Mouse (Mus musculus): ENCODE results near the gene Hltf. TPM values are rescaled to one million over a fixed set of nuclear protein-coding genes. Genes with fewer than 3 reads are reported as not detected.
"Not testable (repeated sequence)": the region's sequence is repeated elsewhere in the genome, so short reads cannot be mapped to it uniquely, and the experiment has no call there.

Gene Hltf
- polyA plus RNA-seq, 1 experiment from 2014 or later: 18.0 TPM

DNA sequence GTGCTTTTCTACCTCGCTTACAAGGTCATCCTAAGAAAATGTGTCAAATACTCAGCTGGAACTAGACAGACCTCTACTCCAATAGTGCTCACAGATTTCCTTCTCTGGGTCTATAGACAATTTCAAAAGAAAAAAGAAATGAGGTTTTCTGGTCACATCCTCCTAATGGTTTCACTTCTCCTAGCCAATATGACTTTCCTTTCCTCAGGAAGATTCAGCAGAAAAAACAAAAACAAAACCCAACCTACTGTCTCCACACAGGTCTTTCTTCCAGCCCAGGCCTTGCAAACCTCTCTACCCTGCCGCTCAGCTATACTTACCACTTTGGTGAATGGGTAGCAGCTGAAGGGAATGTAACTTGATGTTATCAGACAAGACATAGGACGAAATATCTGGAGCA, 29.0 kb upstream of the Hltf start:
- no peak overlapping the region for H3K27ac ChIP-seq (ENCODE audit: low read length)
- H3K4me1 ChIP-seq (ENCODE audit: control insufficient read depth, insufficient read depth, low read length): no peaks in the 10 kb centered on the region
- no peak for ATAC-seq (ENCODE audit: insufficient read depth, low FRiP score)
- H3K36me3 ChIP-seq (ENCODE audit: control insufficient read depth, insufficient read depth, low read length): peaks cover 15% of the 10 kb centered on the region
- WGBS: 85% methylated on average over 3 of the region's 3 CpGs
- H3K27me3 ChIP-seq (ENCODE audit: control insufficient read depth, insufficient read depth, low read length): no peaks in the 10 kb centered on the region
- H3K9ac ChIP-seq (ENCODE audit: low read length): no peak overlapping the region
- no peak overlapping the region for H3K4me2 ChIP-seq (ENCODE audit: low read depth, low read length)
- H3K4me3 ChIP-seq (replicated peaks; ENCODE audit: low read length): no peak overlapping the region
- H3K9me3 ChIP-seq (replicated peaks; ENCODE audit: control insufficient read depth, low read length): no peaks in the 10 kb centered on the region

DNA sequence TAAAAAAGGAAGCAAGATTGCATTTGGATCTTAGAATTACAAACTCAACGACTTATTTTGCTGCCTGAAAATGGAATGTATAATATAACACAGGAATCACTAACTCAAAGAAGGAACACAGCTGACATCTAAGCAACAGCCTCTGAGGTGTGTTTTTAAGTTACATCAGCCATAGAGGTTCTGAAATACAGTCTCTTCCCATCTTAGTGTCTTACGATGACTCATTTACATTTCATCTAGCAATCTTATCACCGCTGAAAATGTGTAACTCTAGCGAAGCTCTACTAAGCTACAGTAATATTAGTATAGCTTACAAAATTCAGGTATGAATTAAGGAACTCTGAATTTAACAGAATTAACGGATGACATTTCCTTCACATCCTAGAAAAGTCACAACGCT, 26.8 kb upstream of the Hltf start:
- Histone ChIP-seq H3K4me2 (ENCODE audit: low read depth, low read length) (no peak overlapping the region), H3K4me3 (replicated peaks; ENCODE audit: low read length) (no peak overlapping the region), H3K36me3 (ENCODE audit: control insufficient read depth, insufficient read depth, low read length) (0 out of 2 replicates have a peak, but pooled peaks cover 3% of the 10 kb centered on the region), H3K4me1 (ENCODE audit: control insufficient read depth, insufficient read depth, low read length) (no peaks in the 10 kb centered on the region), H3K9ac (ENCODE audit: low read length) (no peak overlapping the region), H3K9me3 (replicated peaks; ENCODE audit: control insufficient read depth, low read length) (no peaks in the 10 kb centered on the region), H3K27ac (ENCODE audit: low read length) (no peak overlapping the region), H3K27me3 (ENCODE audit: control insufficient read depth, insufficient read depth, low read length) (no peaks in the 10 kb centered on the region)
- ATAC-seq (ENCODE audit: insufficient read depth, low FRiP score): no peak
- 87% methylated on average over 6 of the region's 6 CpGs for WGBS

DNA sequence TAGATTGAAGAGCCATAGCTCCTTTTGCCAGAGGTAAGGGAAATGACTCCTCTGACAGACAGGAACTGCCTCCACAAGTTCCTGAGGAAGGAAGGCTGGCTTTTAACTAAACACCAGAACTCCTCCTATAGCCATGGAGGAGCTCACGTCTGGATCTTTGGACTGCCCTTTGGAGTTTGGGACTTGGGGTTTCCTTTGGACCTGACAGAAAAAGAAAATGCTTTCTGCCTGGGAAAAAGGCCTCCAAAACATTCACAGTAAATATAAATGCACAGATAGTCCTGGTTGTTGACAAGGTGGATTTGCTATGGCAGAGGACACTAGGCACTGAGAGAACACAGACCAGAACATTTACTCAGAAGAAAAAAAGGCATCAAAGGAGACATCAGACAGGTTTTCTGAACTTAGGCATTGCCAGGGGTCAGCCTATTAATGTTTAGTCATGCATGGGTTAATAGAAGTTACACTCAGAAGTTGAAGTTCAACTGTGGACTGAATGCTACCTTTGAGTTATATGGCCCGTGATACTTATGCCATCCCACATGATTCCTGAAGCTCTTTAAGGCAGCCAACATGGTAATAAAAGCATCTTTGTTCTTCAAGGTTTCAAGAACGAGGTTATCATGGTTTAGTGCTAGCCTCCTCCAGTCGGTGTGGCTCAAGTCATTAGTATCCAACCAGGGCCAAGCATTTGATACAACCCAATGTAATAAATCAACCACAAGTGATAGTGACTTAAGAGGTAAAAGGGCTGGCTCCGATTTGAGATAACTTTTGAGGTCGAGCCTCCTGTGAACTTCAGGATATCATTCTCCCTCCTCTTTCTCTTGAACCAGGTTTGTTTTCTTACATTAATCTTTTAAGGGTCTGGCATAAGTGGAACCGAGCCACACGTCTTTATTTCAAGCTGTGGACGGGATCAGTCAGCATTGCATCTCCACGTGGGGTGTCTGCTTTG, 23.6 kb upstream of the Hltf start:
- no peaks in the 10 kb centered on the region for H3K4me1 ChIP-seq (ENCODE audit: control insufficient read depth, insufficient read depth, low read length)
- H3K27ac ChIP-seq (ENCODE audit: low read length): no peak overlapping the region
- peak overlapping the region; percentile 80 for H3K4me2 ChIP-seq (ENCODE audit: low read depth, low read length)
- peak overlapping the region; percentile 64 for H3K4me3 ChIP-seq (replicated peaks; ENCODE audit: low read length)
- WGBS: 11% methylated on average over 10 of the region's 10 CpGs
- no peak for ATAC-seq (ENCODE audit: insufficient read depth, low FRiP score)
- H3K27me3 ChIP-seq (ENCODE audit: control insufficient read depth, insufficient read depth, low read length): no peaks in the 10 kb centered on the region
- no peaks in the 10 kb centered on the region for H3K9me3 ChIP-seq (replicated peaks; ENCODE audit: control insufficient read depth, low read length)
- no peaks in the 10 kb centered on the region for H3K36me3 ChIP-seq (ENCODE audit: control insufficient read depth, insufficient read depth, low read length)
- H3K9ac ChIP-seq (ENCODE audit: low read length): peak overlapping the region; percentile 68

DNA sequence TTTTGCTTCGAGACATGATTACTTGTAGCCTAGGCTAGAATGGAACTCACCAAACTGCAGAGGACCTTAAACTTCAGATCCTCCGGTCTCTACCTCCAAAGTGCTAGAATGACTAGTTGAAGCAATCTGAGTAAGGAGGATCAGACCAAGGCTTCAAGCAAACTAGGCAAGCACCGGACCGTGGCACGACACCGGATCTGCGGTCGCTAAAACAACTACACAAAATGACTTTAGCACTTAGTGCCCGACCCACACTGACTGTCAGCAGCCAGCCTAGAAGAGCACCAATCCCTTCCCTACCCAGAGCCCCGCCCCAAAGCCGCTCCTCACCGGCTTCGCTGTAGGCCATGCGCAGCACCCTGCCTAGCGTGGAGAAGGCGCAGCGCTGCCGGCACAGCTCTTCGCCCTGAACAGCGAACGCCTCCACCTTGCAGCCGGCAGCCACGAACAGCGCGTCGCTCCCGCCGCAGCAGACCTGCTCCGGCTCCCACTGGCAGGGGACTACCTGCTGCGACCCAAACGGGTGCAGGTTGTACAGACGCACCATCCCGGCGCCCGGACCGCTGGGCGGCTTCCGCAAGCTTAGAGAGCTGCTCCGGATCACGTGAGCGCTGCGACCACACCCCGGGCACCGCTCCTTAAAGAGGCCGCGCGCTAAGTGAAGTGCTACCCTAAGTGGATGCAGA, 22.7 kb upstream of the Hltf start, which contains the start of gene Hps3:
Gene Hps3 (minus strand): TSS at position 597 of the 686 bp plus-strand sequence.
- peak within 1 kb of the TSS; percentile 64 for H3K4me3 ChIP-seq (replicated peaks; ENCODE audit: low read length)
- no peaks in the 10 kb centered on the region for H3K36me3 ChIP-seq (ENCODE audit: control insufficient read depth, insufficient read depth, low read length)
- H3K9me3 ChIP-seq (replicated peaks; ENCODE audit: control insufficient read depth, low read length): no peaks in the 10 kb centered on the region
- no peak within 1 kb of the TSS; the same call in 1 of the 2 replicates for H3K27ac ChIP-seq (ENCODE audit: low read length)
- peak within 1 kb of the TSS; percentile 68 for H3K9ac ChIP-seq (ENCODE audit: low read length)
- H3K4me2 ChIP-seq (ENCODE audit: low read depth, low read length): peak within 1 kb of the TSS; percentile 80
- H3K4me1 ChIP-seq (ENCODE audit: control insufficient read depth, insufficient read depth, low read length): no peaks in the 10 kb centered on the region
- peak; percentile 99 for ATAC-seq (ENCODE audit: insufficient read depth, low FRiP score)
- H3K27me3 ChIP-seq (ENCODE audit: control insufficient read depth, insufficient read depth, low read length): no peaks in the 10 kb centered on the region
- under 1% methylated on average over 47 of the region's 47 CpGs for WGBS

DNA sequence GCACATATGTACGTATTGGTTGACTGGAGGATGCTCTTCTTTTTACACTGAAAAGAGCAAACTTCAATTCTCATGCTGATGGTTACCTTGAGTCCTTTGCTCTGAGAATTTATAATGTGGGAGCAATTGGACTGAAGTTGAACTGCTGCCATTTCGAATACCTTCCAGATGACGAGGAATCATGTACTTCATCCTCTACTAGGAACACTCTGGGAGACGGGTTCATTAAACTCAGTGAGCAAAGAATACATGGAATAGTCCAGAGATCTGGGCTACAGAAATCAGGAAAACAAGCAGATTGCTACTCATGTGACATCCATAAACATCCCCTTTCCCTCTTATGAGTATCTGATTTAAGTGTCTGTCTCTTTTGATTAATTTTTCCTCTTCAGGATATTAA, 21.5 kb upstream of the Hltf start:
- Histone ChIP-seq H3K27me3 (ENCODE audit: control insufficient read depth, insufficient read depth, low read length) (no peaks in the 10 kb centered on the region), H3K4me1 (ENCODE audit: control insufficient read depth, insufficient read depth, low read length) (no peaks in the 10 kb centered on the region), H3K4me3 (replicated peaks; ENCODE audit: low read length) (no peak overlapping the region), H3K36me3 (ENCODE audit: control insufficient read depth, insufficient read depth, low read length) (no peaks in the 10 kb centered on the region), H3K27ac (ENCODE audit: low read length) (no peak overlapping the region), H3K9me3 (replicated peaks; ENCODE audit: control insufficient read depth, low read length) (no peaks in the 10 kb centered on the region), H3K4me2 (ENCODE audit: low read depth, low read length) (no peak overlapping the region), H3K9ac (ENCODE audit: low read length) (no peak overlapping the region)
- ATAC-seq (ENCODE audit: insufficient read depth, low FRiP score): no peak
- WGBS: 79% methylated on average over 4 of the region's 4 CpGs

DNA sequence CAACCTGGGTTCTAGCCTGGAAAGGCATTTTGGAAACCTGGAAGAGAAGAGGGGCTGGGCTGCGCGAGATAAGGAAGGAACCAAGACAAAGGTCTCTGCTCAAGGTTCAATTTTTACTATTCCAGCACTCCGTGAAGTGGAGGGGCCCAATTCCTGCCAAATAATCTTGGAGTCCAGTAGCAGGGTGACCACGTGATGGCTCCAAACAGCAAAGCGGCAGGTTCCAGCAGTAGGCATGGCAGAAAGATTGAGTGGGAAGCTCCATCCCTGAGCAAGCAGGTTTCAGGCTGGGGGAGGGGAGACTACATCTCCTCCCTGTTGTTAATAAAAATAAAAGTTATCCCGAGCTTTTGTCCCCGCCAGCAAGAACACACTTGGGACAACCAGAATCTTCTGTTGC, 16.1 kb upstream of the Hltf start:
- not testable (repeated sequence) for H3K36me3 ChIP-seq (ENCODE audit: control insufficient read depth, insufficient read depth, low read length); H3K4me1 ChIP-seq (ENCODE audit: control insufficient read depth, insufficient read depth, low read length); ATAC-seq (ENCODE audit: insufficient read depth, low FRiP score); H3K9me3 ChIP-seq (replicated peaks; ENCODE audit: control insufficient read depth, low read length); H3K27ac ChIP-seq (ENCODE audit: low read length); H3K9ac ChIP-seq (ENCODE audit: low read length); H3K4me2 ChIP-seq (ENCODE audit: low read depth, low read length); H3K27me3 ChIP-seq (ENCODE audit: control insufficient read depth, insufficient read depth, low read length); H3K4me3 ChIP-seq (replicated peaks; ENCODE audit: low read length)
- 89% methylated on average over 7 of the region's 7 CpGs for WGBS

DNA sequence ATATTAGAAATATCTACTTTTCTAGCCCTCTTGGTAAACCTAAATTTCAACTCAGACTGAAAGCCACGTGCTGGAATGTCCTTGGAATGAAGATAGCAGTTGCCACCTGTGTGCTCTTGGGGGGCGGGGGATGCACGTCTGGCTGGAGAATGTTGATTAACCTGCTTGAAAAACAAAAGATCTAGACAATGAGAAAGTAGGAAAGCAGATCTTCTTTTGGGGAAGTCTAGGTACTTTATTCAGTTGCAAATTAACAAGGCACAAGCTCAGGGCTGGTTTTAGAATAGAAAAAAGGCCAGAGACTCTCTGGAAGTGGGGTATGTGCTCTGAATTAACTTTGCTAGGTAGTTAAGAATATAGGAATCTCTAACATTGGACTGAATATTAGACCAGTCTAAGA, 12.9 kb upstream of the Hltf start:
- not testable (repeated sequence) for H3K27ac ChIP-seq (ENCODE audit: low read length); H3K4me1 ChIP-seq (ENCODE audit: control insufficient read depth, insufficient read depth, low read length); H3K4me2 ChIP-seq (ENCODE audit: low read depth, low read length); H3K9ac ChIP-seq (ENCODE audit: low read length); ATAC-seq (ENCODE audit: insufficient read depth, low FRiP score); H3K4me3 ChIP-seq (replicated peaks; ENCODE audit: low read length); H3K27me3 ChIP-seq (ENCODE audit: control insufficient read depth, insufficient read depth, low read length); H3K36me3 ChIP-seq (ENCODE audit: control insufficient read depth, insufficient read depth, low read length); H3K9me3 ChIP-seq (replicated peaks; ENCODE audit: control insufficient read depth, low read length)
- WGBS: 51% methylated on average over 3 of the region's 3 CpGs

DNA sequence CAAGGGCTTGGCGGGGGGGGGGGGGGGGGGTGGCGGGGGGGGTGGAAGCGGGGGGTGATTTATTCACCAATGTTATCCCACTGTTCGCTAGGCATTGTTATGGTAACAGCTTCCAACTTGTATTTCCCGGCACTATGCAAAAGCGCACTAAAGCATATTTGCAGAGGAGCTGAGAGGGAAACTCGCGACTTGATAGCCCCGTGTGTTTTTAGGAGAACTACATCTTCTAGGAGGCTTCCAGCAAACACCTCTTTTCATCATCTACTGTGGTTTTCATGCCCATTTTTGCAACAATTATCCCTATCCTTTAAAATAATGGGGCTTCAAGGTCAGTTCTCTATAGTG, 558 bp downstream of the Hltf start:
- no peak for ATAC-seq (ENCODE audit: insufficient read depth, low FRiP score)
- H3K4me2 ChIP-seq (ENCODE audit: low read depth, low read length): peak overlapping the region; percentile 59
- H3K9me3 ChIP-seq (replicated peaks; ENCODE audit: control insufficient read depth, low read length): no peaks in the 10 kb centered on the region
- H3K9ac ChIP-seq (ENCODE audit: low read length): peak overlapping the region; percentile 80
- H3K27ac ChIP-seq (ENCODE audit: low read length): no peak overlapping the region
- under 1% methylated on average over 7 of the region's 9 CpGs for WGBS
- H3K4me1 ChIP-seq (ENCODE audit: control insufficient read depth, insufficient read depth, low read length): peaks cover 3% of the 10 kb centered on the region; the same call in 1 of the 2 replicates
- peak overlapping the region; percentile 84 for H3K4me3 ChIP-seq (replicated peaks; ENCODE audit: low read length)
- H3K36me3 ChIP-seq (ENCODE audit: control insufficient read depth, insufficient read depth, low read length): peaks cover 5% of the 10 kb centered on the region
- H3K27me3 ChIP-seq (ENCODE audit: control insufficient read depth, insufficient read depth, low read length): no peaks in the 10 kb centered on the region

Measured in stomach, embryonic 16.5 days (tissue).